Mouse (Mus musculus) olfactory bulb, adult 2 months (tissue): ENCODE data around the gene Lamtor5.

ENCODE experiments used
- CTCF ChIP-seq: fragments of 200-500 bp; IDR thresholded peaks from 2 replicates; pipeline ENCODE4 v1.5.1; 2012; ENCODE audit warnings: low read depth, mild to moderate bottlenecking, low read length, moderate library complexity; ENCODE audit not compliant: insufficient read depth
- POLR2A ChIP-seq: fragments of 200-500 bp; IDR thresholded peaks from 2 replicates; pipeline ENCODE4 v1.6.1; 2012; ENCODE audit warnings: mild to moderate bottlenecking, low read depth, low read length, moderate library complexity; ENCODE audit not compliant: insufficient read depth

DNA sequence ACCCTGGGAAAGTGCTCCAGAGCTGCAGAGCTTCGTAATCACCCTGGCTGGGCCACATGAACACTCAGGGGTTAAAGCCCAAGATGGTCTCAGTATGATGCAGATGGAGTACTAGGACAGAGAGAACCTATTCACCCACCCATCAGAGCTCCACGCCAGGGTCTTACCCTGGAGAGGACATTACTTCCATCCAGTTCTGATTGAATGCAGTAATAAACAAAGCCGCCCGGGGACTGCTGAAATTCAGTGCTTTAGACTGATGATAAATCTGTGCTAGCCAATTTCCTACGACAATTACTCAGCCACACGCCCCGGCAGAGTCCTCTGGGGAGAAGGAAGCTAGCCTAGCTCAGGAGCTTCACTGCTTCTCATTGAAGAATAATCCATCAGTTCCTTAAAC, 21.9 kb upstream of the Lamtor5 start:
- TF ChIP-seq POLR2A (no peak), CTCF (no peak)
